In the genomic region with DNA sequence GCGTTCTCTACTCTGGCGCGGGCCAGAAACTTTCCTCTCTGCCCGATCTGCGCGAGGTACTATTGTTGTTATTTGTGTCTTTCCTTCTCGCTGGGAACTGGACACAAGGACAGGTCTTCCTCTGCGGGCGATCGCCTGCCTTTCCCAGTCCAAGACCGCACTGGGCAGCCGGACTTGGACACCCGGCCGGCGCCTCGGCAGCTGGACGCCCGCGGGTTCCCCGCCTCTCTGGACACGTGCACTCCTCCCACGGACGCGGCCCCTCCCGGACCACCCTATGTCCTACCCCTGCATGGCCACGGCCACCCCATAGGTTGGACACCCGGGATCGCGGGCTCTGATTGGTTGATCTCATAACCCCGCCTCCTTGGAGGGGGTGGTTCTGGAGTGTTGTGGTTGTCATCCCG, we compare ENCODE assay signal across 8 mouse cellular contexts. TPM values are rescaled to one million over a fixed set of nuclear protein-coding genes. Genes with fewer than 3 reads are reported as not detected.
DNase-seq lines count a peak whose midpoint lies in the region; ATAC-seq lines count a peak whose summit lies in the region.

No protein-coding gene starts in this region.

- no peaks in the 10 kb centered on the region for H3K4me1 ChIP-seq in hindbrain, embryonic 11.5 days (replicated peaks; ENCODE audit: control insufficient read depth, insufficient read depth, low read length)
- H3K4me1 ChIP-seq in lung, embryonic 15.5 days = peaks cover 16% of the 10 kb centered on the region

- peak overlapping the region; percentile 76 for H3K4me3 ChIP-seq in hindbrain, embryonic 11.5 days (ENCODE audit: low read depth, low read length)
- H3K4me3 ChIP-seq in lung, embryonic 15.5 days = peak overlapping the region; percentile 65

- H3K27me3 ChIP-seq in hindbrain, embryonic 11.5 days (ENCODE audit: control insufficient read depth, insufficient read depth, low read length) = no peaks in the 10 kb centered on the region
- H3K27me3 ChIP-seq in lung, embryonic 15.5 days = peaks cover 63% of the 10 kb centered on the region

- ATAC-seq in hindbrain, embryonic 11.5 days (ENCODE audit: low FRiP score) = peak; percentile 86
- ATAC-seq in lung, embryonic 15.5 days (ENCODE audit: borderline replicate concordance, extremely low read depth, low FRiP score, low TSS enrichment) = peak; percentile 87

- peak overlapping the region; percentile 87 for H3K9ac ChIP-seq in hindbrain, embryonic 11.5 days (ENCODE audit: low read depth, low read length)
- H3K9ac ChIP-seq in lung, embryonic 15.5 days = peak overlapping the region; percentile 39; the same call in 1 of the 2 replicates

- H3K9me3 ChIP-seq in hindbrain, embryonic 11.5 days (ENCODE audit: control insufficient read depth, low read length) = no peaks in the 10 kb centered on the region
- no peaks in the 10 kb centered on the region for H3K9me3 ChIP-seq in lung, embryonic 15.5 days

- peak; percentile 53 for DNase-seq in NIH3T3 (ENCODE audit: low read depth)
- DNase-seq in cerebellum, postnatal 25 days = peak; percentile 84 to 91
- peak; percentile 55 to 81 for DNase-seq in frontal cortex, postnatal 25 days (ENCODE audit: low spot score in 2 of 2)
- DNase-seq in hindbrain, embryonic 11.5 days (ENCODE audit: low spot score) = peak; percentile 79
- peak; percentile 92 for DNase-seq in layer of hippocampus, adult 9-11 months
- DNase-seq in retina, embryonic 14.5 days (ENCODE audit: low spot score) = peak; percentile 80
- DNase-seq in urinary bladder, postnatal 4 days (ENCODE audit: low spot score in 2 of 2) = peak; percentile 75 to 85

- peak overlapping the region; percentile 87 for H3K4me2 ChIP-seq in hindbrain, embryonic 11.5 days (replicated peaks; ENCODE audit: low read depth, low read length)
- peak overlapping the region; percentile 100 for H3K4me2 ChIP-seq in lung, embryonic 15.5 days

- no peaks in the 10 kb centered on the region for H3K36me3 ChIP-seq in hindbrain, embryonic 11.5 days (ENCODE audit: control insufficient read depth, insufficient read depth, low read length)
- no peaks in the 10 kb centered on the region for H3K36me3 ChIP-seq in lung, embryonic 15.5 days

- H3K27ac ChIP-seq in hindbrain, embryonic 11.5 days (ENCODE audit: low read depth, low read length) = peak overlapping the region; percentile 91
- no peak overlapping the region for H3K27ac ChIP-seq in lung, embryonic 15.5 days

- WGBS in hindbrain, embryonic 11.5 days = 2% methylated on average over 30 of the region's 31 CpGs
- under 1% methylated on average over 31 of the region's 31 CpGs for WGBS in lung, embryonic 15.5 days

RNA-seq across cellular contexts. Expression of gene Enox1, which starts 0.9 kb away (rescaled TPM):
- 17.3 and 18.3 TPM in 2 replicates for polyA plus RNA-seq in hindbrain, embryonic 11.5 days (2014; fragmentation: Nextera tagmentation; extraction: Ambion mirVana)
- polyA plus RNA-seq in lung, embryonic 15.5 days (2015; fragmentation: Nextera tagmentation; extraction: Ambion mirVana) = 2.4 and 3.3 TPM in 2 replicates
